Mouse (Mus musculus) embryonic fibroblast, embryonic 13.5 days (primary cell): Measurements from ENCODE around the gene Ntan1.
"Not testable (repeated sequence)": the region's sequence is repeated elsewhere in the genome, so short reads cannot be mapped to it uniquely, and the experiment has no call there.

ENCODE experiments used
- CTCF ChIP-seq: IDR thresholded peaks from 2 replicates; pipeline ENCODE4 v1.5.1; 2011; ENCODE audit warnings: mild to moderate bottlenecking, control low read depth, low read length, moderate library complexity, borderline replicate concordance; ENCODE audit not compliant: insufficient read depth
- POLR2A ChIP-seq: IDR thresholded peaks from 2 replicates; pipeline ENCODE4 v1.6.1; 2011; ENCODE audit warnings: low read depth, mild to moderate bottlenecking, control low read depth, low read length, moderate library complexity

GRCm38 (mm10) chr16:13772051-13772450 lies 46.6 kb upstream of the Ntan1 start:
- TF ChIP-seq CTCF, POLR2A: not testable (repeated sequence)
